Mouse (Mus musculus) lung, postnatal 36 days (tissue): ENCODE results near the gene Pfn2.

Source experiments
- DNase-seq: peaks from one replicate; pipeline ENCODE4 v3.0.0; 2022; ENCODE audit warnings: mixed read lengths

Pfn2 gene

GRCm38 (mm10) chr3:57847760-57848185 is at the start of gene Pfn2:
TSS of gene Pfn2 (minus strand) at chr3:57848079.
- peak; percentile 46 for DNase-seq

DNA sequence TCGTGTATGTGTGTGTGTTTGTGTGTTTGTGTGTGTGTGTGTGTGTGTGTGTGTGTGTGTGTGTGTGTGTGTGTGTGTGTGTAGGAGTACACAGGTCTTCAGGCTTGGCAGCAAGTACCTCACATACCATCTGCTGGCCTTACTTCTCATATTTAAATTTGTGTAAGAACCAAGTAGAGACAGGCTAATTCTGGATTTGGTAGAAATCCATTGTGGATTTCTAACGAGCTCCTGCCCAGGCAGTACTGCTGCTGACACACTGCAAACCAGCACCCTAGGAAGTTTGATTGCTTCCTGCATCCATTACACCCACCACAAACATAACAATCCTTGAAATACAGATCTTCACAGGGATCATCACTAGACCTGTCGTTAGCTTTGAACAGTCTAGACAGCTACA is 35.1 kb upstream of the Pfn2 start:
- DNase-seq, result no peak

DNA sequence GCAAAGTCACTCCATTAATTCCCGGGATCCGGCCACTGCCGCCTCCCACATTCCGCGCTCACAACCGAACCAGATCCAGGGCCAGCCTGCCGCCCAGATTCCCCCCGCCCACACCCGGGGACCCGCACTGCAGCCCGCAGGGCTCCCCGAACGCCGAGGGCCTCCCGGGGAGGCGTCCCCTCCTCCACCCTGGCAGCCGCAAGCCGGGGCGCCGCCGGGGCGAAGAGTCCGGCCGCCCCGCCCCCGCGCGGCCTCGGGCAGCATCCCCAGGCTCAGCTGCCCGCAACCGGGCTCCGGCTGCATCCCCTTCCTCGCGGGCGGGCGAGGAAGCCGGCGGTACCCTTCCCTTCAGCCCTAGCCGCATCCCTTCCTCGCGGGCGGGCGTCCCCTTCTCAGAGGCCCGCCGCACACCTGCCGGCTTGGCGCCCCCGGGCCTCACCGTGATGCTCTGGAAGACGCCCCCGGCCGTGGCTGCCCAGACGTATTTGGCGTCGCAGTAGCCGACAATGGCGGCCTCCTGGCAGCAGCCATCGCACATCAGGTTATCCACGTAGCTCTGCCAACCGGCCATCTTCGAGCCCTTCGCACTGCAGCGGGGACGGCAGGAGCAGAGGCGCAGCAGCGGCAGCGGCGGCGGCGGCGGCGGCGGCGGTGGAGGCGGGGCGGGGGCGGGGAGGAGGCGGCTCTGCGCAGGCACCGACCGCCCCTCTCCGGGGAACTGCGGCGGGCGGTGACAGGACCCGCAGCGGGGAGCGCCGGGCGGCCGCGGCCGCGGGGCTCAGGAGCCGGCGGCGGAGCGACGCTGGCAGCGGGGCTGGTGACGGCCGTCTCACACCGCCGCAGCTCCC is 743 bp downstream of the Pfn2 start:
- peak; percentile 48 for DNase-seq

GRCm38 (mm10) chr3:57846662-57846911 is 1.3 kb downstream of the Pfn2 start:
- peak; percentile 30 for DNase-seq

DNA sequence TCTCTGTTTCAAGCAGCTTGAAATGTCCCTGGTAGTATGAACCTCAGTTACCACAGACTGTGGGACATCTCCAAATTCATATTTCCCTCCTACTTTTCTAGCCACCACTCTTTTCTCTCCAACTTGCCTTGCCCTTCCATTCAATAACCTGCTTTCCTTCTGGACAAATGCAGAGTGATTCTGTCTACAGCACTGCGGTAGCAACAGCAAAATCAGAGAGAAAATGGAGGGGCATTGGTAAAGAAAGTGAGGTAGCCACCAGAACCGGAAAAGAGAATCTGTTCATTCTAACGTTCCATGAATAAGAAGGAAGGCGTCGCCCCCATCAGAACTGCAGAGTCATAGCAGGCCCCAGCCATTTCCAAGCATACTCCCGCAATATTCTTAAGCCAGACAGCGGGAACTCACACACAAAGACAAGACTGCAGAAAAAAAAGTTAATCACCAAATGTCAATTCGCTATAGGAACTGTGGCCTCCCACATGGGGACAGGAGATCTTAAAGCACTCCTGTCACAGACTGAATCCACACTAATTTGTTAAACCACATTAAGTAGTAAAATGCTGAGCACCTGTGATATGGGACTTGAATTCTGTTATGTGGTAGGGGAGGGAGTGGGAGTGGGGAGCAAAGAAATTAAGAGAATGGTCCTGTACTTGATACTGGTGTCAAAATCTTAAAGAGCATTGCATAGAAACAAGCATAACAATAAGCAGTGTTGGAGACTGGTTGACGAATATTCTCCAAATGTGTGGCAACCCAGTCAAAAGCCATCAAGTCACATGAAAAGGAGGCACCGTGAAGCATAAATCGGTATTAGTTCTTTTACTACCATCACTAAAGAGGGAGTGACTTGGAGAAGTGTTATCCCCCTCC is 1.9 kb downstream of the Pfn2 start:
- DNase-seq, result peak; percentile 13

- peak; percentile 26 for DNase-seq
Measured at GRCm38 (mm10) chr3:57843775-57844174, 4.1 kb downstream of the Pfn2 start.

- no peak for DNase-seq
Measured at GRCm38 (mm10) chr3:57836911-57837310, 11.0 kb downstream of the Pfn2 start.

DNA sequence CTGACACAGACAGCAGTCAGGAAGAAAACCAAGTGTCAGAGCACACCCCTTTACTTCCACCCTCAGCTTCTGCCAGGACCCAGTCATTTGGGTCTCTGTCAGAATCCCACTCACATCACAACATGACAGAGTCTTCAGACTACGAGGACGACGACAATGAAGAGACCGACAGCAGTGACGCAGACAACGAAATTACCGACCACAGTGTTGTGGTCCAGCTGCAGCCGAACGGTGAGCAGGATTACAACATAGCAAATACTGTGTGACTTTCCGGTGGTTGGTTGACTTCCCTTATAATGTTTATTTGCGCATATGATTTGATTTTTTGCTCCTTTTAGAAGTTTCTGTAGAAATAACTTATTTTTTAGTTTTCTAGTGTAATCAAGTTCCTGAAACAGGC is 14.3 kb downstream of the Pfn2 start:
- no peak for DNase-seq

- DNase-seq, result no peak
Measured at GRCm38 (mm10) chr3:57825866-57826265, 22.0 kb downstream of the Pfn2 start.

- peak; percentile 26 for DNase-seq
Measured at GRCm38 (mm10) chr3:57815447-57815846, 32.4 kb downstream of the Pfn2 start.

GRCm38 (mm10) chr3:57795071-57795470 is 52.8 kb downstream of the Pfn2 start:
- peak; percentile 50 for DNase-seq
